ENCODE assay signal across 24 mouse cellular contexts in genomic region chr1:59892777-59893176, GRCm38 (mm10). TPM values are rescaled to one million over a fixed set of nuclear protein-coding genes. Genes with fewer than 3 reads are reported as not detected.
DNase-seq lines count a peak whose midpoint lies in the region; ATAC-seq and TF ChIP-seq lines count a peak whose summit lies in the region.
"Had no signal": no experiment of that assay in that cellular context is flagged by ENCODE, and none has a peak within 500 bp of the region (broad histone marks: within the 10 kb centered on the region; RNA-seq: fewer than 3 reads in every experiment).

No protein-coding gene starts in this region.

- WGBS in liver, embryonic 14.5 days (ENCODE audit: insufficient replicate concordance) = 66% methylated on average over 8 of the region's 8 CpGs
- WGBS in liver, embryonic 12.5 days (ENCODE audit: insufficient replicate concordance) = 71% methylated on average over 8 of the region's 8 CpGs

- no peak for TF ChIP-seq EP300 in liver, embryonic 14.5 days (IDR thresholded peaks at IDR 0.05; ENCODE audit: low read depth)

- H3K4me1 ChIP-seq in liver, embryonic 14.5 days (replicated peaks; ENCODE audit: control insufficient read depth in 2 of 2, insufficient read depth in 2 of 2, low read length in 1 of 2) = peaks cover 23 to 33% of the 10 kb centered on the region in 2 experiments
- H3K4me1 ChIP-seq in liver, embryonic 12.5 days = peaks cover 53% of the 10 kb centered on the region
- 0 out of 2 replicates have a peak, but pooled peaks cover 3% of the 10 kb centered on the region for H3K4me1 ChIP-seq in E14TG2a.4 (replicated peaks; ENCODE audit: low read depth, low read length)
- H3K4me1 ChIP-seq: hindbrain, embryonic 13.5 days; neural tube, embryonic 12.5 days had no signal

- ATAC-seq in liver, embryonic 14.5 days (ENCODE audit: insufficient read depth) = no peak
- ATAC-seq in liver, embryonic 12.5 days = no peak
- ATAC-seq: activated CD4-positive, CD25-positive, alpha-beta regulatory T cell, adult 4 months; forebrain, embryonic 14.5 days; midbrain, embryonic 13.5 days had no signal

- no peak overlapping the region for H3K4me3 ChIP-seq in liver, embryonic 14.5 days (ENCODE audit: insufficient read depth in 1 of 2, low read depth in 2 of 2, low read length in 2 of 2)
- no peak overlapping the region for H3K4me3 ChIP-seq in liver, embryonic 12.5 days
- H3K4me3 ChIP-seq in E14TG2a.4 (replicated peaks; ENCODE audit: low read length) = no peak overlapping the region
- H3K4me3 ChIP-seq: embryonic facial prominence, embryonic 13.5 days; heart, embryonic 13.5 days; hindbrain, embryonic 13.5 days; megakaryocyte, embryonic 14.5 days; midbrain, embryonic 13.5 days; neural tube, embryonic 12.5 days had no signal

- DNase-seq in heart, adult 11 months = peak; percentile 51
- no peak for DNase-seq in heart, postnatal 10 days
- no peak for DNase-seq in liver, embryonic 14.5 days (ENCODE audit: low read depth in 3 of 3, low spot score in 3 of 3)
- peak; percentile 48 for DNase-seq in ZHBTc4 (ENCODE audit: low read depth, low spot score)
- no peak for DNase-seq in frontal cortex, adult 2 months (ENCODE audit: extremely low spot score in 1 of 2, low spot score in 1 of 2)
- DNase-seq: adrenal gland, postnatal 14 days; cerebellum, adult 8-10 months; cerebellum, postnatal 36 days; embryo, embryonic 11 days; gastrocnemius, postnatal 10 days; heart, adult 18-20 months; kidney, postnatal 36 days; layer of hippocampus, adult 9-11 months; right cerebral cortex, postnatal 14 days had no signal

- no peak overlapping the region for H3K4me2 ChIP-seq in liver, embryonic 14.5 days (ENCODE audit: low read depth)
- H3K4me2 ChIP-seq in liver, embryonic 12.5 days = no peak overlapping the region
- H3K4me2 ChIP-seq: embryonic facial prominence, embryonic 13.5 days; heart, embryonic 13.5 days; hindbrain, embryonic 13.5 days; midbrain, embryonic 13.5 days; neural tube, embryonic 12.5 days had no signal

- no peak overlapping the region for H3K27ac ChIP-seq in liver, embryonic 14.5 days
- no peak overlapping the region for H3K27ac ChIP-seq in liver, embryonic 12.5 days
- H3K27ac ChIP-seq: embryonic facial prominence, embryonic 13.5 days; heart, embryonic 13.5 days; hindbrain, embryonic 13.5 days; midbrain, embryonic 13.5 days; neural tube, embryonic 12.5 days had no signal

- H3K36me3 ChIP-seq in liver, embryonic 14.5 days (replicated peaks; ENCODE audit: control insufficient read depth, insufficient read depth, low read depth) = no peaks in the 10 kb centered on the region
- no peaks in the 10 kb centered on the region for H3K36me3 ChIP-seq in liver, embryonic 12.5 days
- H3K36me3 ChIP-seq in E14TG2a.4 (ENCODE audit: insufficient read depth, low read length) = no peaks in the 10 kb centered on the region
- H3K36me3 ChIP-seq: embryonic facial prominence, embryonic 13.5 days; heart, embryonic 13.5 days; hindbrain, embryonic 13.5 days; midbrain, embryonic 13.5 days; neural tube, embryonic 12.5 days had no signal

- H3K9me3 ChIP-seq in liver, embryonic 14.5 days (ENCODE audit: control insufficient read depth, low read length) = no peaks in the 10 kb centered on the region
- H3K9me3 ChIP-seq in liver, embryonic 12.5 days (replicated peaks) = no peaks in the 10 kb centered on the region
- H3K9me3 ChIP-seq in E14TG2a.4 (ENCODE audit: low read length) = no peaks in the 10 kb centered on the region; the same call in 1 of the 2 replicates
- H3K9me3 ChIP-seq: embryonic facial prominence, embryonic 13.5 days; heart, embryonic 13.5 days; hindbrain, embryonic 13.5 days; midbrain, embryonic 13.5 days; neural tube, embryonic 12.5 days had no signal

- TF ChIP-seq CTCF in liver, embryonic 14.5 days (IDR thresholded peaks at IDR 0.05; ENCODE audit: low read depth) = peak; percentile 40
- TF ChIP-seq CTCF in E14TG2a.4 (conservative IDR thresholded peaks at IDR 0.05; ENCODE audit: low read length) = 0 out of 2 replicates have a peak, but pooled peaks have one; percentile 4

- intact Hi-C loops in heart, postnatal 10 days (cut with DNase I) = no loop called here

- H3K9ac ChIP-seq in liver, embryonic 14.5 days (replicated peaks) = no peak overlapping the region
- no peak overlapping the region for H3K9ac ChIP-seq in liver, embryonic 12.5 days
- H3K9ac ChIP-seq: embryonic facial prominence, embryonic 13.5 days; heart, embryonic 13.5 days; hindbrain, embryonic 13.5 days; midbrain, embryonic 13.5 days; neural tube, embryonic 12.5 days had no signal

- H3K27me3 ChIP-seq in liver, embryonic 14.5 days (ENCODE audit: control insufficient read depth, insufficient read depth, low read length) = no peaks in the 10 kb centered on the region
- no peaks in the 10 kb centered on the region for H3K27me3 ChIP-seq in liver, embryonic 12.5 days (replicated peaks)
- H3K27me3 ChIP-seq in E14TG2a.4 (ENCODE audit: insufficient read depth, low read length) = no peaks in the 10 kb centered on the region
- H3K27me3 ChIP-seq: embryonic facial prominence, embryonic 13.5 days; heart, embryonic 13.5 days; hindbrain, embryonic 13.5 days; megakaryocyte, embryonic 14.5 days; midbrain, embryonic 13.5 days; neural tube, embryonic 12.5 days had no signal

RNA-seq across cellular contexts. Expression of gene Fam117b, which starts 20.0 kb away (rescaled TPM):
- total RNA-seq in heart, postnatal 10 days (2021) = 10 to 100 TPM; 15.8 to 26.9 TPM
- 2.0 and 2.8 TPM in 2 replicates for polyA plus RNA-seq in liver, embryonic 14.5 days (2012; rRNA removed)
- 2.6 and 3.0 TPM in 2 replicates for polyA plus RNA-seq in liver, embryonic 14.5 days (2014; fragmentation: Nextera tagmentation; extraction: Ambion mirVana)
- 7.6 TPM in 2 replicates for polyA plus RNA-seq in liver, embryonic 12.5 days (2016; fragmentation: Nextera tagmentation; extraction: Ambion mirVana)
- 27.2 and 28.2 TPM in 2 replicates for polyA plus RNA-seq in frontal cortex, adult 2 months (2012; rRNA removed)

Comparison
In these comparisons a context has a peak if more than half of its experiments do, and no peak if none do; other contexts are left out.
1. DNase-seq: peak in heart, adult 11 months (single experiment) and ZHBTc4 (single experiment); none in heart, postnatal 10 days (0 of 2), liver, embryonic 14.5 days (0 of 3) and frontal cortex, adult 2 months (0 of 2).